Mouse (Mus musculus) liver, embryonic 14.5 days (tissue): ENCODE measurements around the gene Vamp4.

ENCODE experiments used
- CTCF ChIP-seq: IDR thresholded peaks from 2 replicates; pipeline ENCODE4 v1.5.1; 2016; ENCODE audit warnings: antibody characterized with exemption, low read depth, control low read depth
- EP300 ChIP-seq: IDR thresholded peaks from 2 replicates; pipeline ENCODE4 v1.6.1; 2016; ENCODE audit warnings: antibody characterized with exemption, low read depth

DNA sequence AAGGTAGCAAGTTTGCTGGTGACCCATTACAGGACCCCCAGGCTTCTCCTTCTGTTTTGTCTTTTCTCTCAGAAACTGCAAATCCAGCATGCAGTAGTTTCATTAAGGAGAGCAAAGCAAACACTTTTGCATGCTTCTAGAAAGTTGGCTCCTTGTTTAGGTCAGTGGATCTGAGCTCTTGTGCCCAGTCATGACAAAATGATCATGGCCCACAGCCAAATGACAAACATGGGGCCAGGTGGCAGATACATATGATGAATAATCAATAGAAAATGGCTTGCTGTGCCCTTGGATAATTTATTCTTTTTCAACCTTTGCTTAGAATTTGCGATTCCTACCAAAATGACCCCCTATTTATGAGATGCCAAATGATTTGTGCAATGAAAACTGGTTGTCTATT, 69.5 kb downstream of the Vamp4 start:
- TF ChIP-seq CTCF (no peak), EP300 (no peak)
